Mouse (Mus musculus) adrenal gland, adult 18-20 months (tissue): ENCODE results near the gene Tmem198. TPM values are rescaled to one million over a fixed set of nuclear protein-coding genes. Genes with fewer than 3 reads are reported as not detected.

ENCODE experiments used
- DNase-seq, 2 experiments: peaks; one replicate each; pipeline ENCODE4 v3.0.0; 2021 to 2022; ENCODE audit warnings: low spot score in 2 of 2
- total RNA-seq, 2 experiments: library from RNA; stranded (reverse); gene quantifications; 1 replicate in 1 of 2; 2 replicates in 1 of 2; pipeline ENCODE4 v1.2.3; 2021

Tmem198 gene
- total RNA-seq, 2 experiments from 2014 or later: 3.5 to 6.2 TPM

- no peak for DNase-seq
Observed at GRCm38 (mm10) chr1:75451900-75452299, 27.4 kb upstream of the Tmem198 start.

DNA sequence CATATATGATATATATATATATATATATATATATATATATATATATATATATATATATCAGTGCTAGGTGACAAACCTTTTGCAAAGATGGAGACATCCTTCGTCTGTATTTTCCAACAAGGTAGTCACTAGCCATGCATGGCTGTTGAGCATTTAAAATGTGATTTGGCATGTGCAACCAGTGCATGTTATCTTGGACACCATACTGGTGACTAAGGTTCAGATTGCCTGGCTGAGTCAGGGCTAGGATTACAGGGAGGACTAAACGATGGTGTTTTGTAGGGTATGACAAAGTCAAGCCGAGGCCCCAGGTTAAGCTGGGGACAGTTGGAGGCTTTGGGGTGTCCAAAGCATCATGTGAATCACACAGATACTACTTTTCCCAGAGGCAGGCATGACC, 23.9 kb upstream of the Tmem198 start:
- no peak for DNase-seq

- DNase-seq: no peak
Observed at GRCm38 (mm10) chr1:75455948-75456347, 23.4 kb upstream of the Tmem198 start.

DNA sequence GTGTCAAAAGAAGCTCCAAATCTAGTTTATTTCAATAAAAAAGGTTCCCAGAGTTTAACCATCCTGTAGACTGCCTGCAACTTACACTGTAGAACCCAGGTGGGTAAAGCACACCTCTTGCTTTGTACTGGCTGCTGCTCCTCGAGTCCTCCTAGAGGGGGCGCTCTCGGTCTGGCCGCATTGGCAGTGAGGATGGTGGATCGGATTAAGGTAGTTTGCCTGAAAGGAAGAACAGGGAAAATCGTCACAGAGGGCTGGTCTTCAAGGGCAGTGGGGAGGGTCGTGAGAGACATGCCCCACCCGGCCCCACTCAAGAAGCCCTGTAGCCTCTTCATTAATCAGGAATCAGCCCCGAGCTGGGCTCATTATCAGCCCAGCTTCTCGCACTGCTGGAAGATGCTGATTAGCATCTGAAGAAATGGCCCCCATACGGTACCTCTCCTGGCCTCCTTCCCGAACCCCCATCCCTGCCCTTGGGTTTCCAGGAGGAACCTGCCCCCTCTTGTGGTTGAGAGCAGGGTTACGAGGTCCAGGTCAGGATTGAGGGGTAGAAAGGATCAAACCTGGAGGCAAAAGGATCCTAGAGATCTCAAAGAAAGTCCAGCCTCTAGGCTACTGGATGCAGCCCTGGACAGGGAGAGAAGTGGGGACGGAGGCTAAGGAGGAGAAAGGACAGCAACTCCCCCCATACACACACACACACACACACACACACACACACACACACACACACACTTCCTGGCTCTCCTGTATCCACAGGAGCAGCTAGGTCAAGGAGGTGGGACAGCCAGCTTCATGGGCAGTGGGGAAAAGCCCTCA, 22.4 kb upstream of the Tmem198 start:
- no peak for DNase-seq

DNA sequence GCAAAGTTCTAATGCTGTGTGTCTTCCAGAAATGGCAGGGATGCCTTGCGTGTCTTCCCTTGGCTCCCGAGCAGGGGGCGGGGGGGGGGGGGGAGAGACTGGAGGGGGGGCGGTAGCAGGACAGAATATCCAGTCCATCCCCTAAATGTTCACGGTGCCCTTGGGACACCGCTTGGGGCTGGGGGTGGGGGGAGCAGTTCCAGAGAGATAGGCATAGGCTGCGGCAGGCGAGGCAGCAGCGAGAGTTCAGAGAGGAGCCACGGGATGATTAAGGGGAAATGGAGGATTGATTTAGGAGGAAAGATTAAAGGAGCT, 21.7 kb upstream of the Tmem198 start:
- no peak for DNase-seq

GRCm38 (mm10) chr1:75458025-75458788, 21.1 kb upstream of the Tmem198 start:
- no peak for DNase-seq

- no peak for DNase-seq
Observed at GRCm38 (mm10) chr1:75458789-75459684, 20.3 kb upstream of the Tmem198 start.

- no peak for DNase-seq
Observed at GRCm38 (mm10) chr1:75460297-75460696, 19.0 kb upstream of the Tmem198 start.

DNA sequence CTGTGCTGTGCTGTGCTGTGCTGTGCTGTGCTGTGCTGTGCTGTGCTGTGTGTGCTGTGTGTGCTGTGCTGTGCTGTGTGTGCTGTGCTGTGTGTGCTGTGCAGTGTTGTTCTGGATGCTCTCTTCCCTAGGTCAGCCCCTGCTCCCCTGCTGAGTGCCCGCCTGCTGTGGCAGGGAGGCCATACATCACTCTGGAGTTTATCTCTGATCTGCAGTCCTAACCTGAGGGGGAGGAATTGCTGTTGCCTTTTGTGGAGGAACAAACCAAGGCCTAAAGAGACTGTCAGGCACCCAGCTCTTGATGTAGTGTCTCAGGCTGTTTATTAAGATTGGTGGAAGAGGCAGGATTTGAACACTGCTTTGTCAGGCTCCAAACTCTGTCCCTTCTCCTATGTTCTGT, 16.7 kb upstream of the Tmem198 start:
- DNase-seq: no peak

- no peak for DNase-seq
Observed at GRCm38 (mm10) chr1:75463652-75464204, 15.6 kb upstream of the Tmem198 start.

DNA sequence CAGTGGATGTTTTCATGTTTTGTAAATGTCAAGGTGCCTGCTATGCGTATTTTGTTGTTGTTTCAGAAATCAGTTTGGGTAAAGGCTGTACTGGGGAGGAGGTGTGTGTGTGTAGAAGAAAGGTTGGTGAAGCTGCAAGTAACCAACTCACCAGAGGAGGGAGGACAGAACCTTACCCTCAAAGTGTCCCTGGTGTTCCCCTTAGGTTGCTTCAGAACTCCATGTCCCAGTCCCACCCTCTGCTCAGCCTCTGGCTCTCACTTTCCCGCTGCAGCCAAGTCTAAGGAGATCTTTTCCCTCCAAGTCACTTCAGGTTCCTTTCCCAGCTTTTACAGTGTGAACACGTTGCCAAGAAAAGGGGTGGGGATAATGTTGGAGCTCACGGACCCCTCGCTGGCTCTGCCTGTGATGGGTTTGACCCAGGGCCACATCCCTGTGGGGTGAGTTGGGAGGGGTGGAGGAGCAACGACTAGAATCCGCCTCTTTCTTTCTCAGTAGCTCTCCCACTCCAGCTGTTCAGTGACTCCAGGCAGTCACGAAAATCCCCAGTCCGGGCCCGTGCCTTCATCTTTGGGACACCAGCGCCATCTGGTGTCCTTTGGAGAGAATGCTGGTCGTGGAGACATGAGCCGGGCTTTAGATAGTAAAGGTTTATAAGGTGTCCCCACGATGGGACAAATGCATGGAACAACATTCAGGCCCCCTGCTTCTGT, 12.0 kb upstream of the Tmem198 start:
- DNase-seq: peak; percentile 78 to 80

GRCm38 (mm10) chr1:75469287-75469825, 10.0 kb upstream of the Tmem198 start:
- no peak for DNase-seq

DNA sequence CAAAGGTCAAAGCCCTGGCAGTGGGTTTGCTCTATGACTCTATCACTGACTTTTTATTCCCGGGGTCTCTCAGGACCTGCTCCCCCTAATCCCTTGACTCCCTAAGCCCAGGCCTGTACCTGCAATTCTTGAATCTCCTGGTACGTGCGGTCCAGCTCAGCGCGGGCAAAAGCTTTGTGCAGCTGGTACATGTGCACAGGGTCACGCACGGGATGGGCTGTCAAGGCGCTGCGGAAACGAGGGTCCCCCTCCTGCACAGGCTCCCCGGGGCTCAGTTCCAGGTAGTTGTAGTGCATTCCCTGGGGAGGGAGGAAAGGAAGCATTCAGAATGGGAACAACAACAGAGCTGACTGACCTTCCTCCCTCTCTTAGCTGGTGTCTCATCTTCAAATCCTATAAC, 2.9 kb upstream of the Tmem198 start:
- DNase-seq: no peak

- DNase-seq: peak; percentile 80 to 84
Observed at GRCm38 (mm10) chr1:75477264-75477965, 1.9 kb upstream of the Tmem198 start.

DNA sequence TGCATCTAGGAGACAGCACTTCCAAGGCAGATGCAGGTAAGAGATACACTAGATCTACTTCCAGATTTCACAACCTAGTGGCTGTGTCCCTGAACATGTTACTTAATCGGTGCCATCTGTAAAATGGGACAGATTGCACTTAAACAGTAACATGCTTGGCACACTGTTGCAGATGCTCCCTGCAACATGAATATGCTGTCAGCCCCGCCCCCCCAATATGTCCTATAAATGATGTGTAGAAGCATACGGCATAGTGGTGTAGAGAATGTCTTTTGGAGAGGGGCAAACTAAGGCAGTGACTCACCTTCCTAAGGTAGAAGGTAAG, 1.4 kb upstream of the Tmem198 start:
- no peak for DNase-seq

DNA sequence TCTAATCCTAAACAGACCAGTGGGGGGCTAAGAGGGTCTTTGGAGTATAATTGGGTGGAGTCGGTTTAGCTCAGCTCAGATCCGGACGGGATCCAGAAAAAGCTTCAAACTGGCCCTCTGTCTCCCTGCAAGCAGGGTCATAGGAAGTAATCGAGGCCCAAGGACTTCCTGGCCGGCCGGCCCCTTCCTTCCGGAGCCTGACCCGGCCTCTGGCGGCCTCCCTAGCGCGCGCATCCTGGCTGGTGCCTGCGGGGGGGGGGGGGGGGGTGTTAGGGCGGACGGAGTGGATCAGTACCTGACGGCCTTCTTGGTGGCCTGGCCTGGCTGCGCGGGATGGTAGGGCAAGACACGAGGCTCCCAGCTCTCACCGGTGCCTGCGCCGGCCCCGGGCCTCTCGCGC, 835 bp upstream of the Tmem198 start:
- peak; percentile 36 to 48 for DNase-seq

- no peak for DNase-seq
Observed at GRCm38 (mm10) chr1:75479635-75479989, 280 bp downstream of the Tmem198 start.

DNA sequence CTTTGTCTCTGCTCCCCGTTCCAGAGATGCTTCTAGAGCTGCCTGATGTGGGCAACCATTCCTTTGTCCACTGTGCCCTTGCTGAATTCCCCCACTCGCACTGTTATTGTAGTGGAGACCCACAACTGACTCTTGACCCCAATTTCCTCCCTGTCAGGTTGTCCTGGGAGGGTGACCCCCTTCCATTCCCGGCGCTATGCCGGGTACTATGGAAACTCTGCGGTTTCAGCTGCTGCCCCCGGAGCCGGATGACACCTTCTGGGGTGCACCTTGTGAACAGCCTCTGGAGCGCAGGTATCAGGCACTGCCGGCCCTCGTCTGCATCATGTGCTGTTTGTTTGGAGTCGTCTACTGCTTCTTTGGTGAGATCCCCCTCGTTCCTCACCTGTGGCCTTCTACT, 704 bp downstream of the Tmem198 start:
- DNase-seq: no peak

GRCm38 (mm10) chr1:75480735-75481134, 1.4 kb downstream of the Tmem198 start:
- DNase-seq: no peak

DNA sequence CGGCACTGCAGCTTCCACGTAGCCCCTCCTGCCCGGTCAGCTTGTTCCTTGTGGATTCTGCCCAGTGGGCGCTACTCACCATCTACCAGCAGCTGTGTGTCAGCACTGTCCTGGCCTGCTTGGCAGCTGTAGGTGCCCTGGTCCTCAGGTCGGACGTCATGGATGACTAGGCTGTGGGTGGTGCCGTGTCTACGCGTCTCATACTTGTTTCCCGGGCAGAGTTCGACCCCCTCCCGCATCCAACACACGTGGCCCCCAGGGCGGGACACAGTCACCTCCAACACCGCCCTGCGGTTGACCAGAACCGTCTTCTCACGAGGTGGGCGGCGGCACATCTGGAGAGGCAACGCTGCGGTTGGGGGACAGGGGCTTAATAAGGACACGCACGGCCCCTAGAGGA, 7.2 kb downstream of the Tmem198 start:
- no peak for DNase-seq
